Mouse (Mus musculus): Measurements from ENCODE around the gene Mrps2. TPM values are rescaled to one million over a fixed set of nuclear protein-coding genes. Genes with fewer than 3 reads are reported as not detected.
A peak's percentile ranks its signal among the peaks of the same experiment; 100 is the strongest.
"Not testable (repeated sequence)": the region's sequence is repeated elsewhere in the genome, so short reads cannot be mapped to it uniquely, and the experiment has no call there.

Gene Mrps2
- polyA plus RNA-seq, 1 experiment: 32.4 TPM

DNA sequence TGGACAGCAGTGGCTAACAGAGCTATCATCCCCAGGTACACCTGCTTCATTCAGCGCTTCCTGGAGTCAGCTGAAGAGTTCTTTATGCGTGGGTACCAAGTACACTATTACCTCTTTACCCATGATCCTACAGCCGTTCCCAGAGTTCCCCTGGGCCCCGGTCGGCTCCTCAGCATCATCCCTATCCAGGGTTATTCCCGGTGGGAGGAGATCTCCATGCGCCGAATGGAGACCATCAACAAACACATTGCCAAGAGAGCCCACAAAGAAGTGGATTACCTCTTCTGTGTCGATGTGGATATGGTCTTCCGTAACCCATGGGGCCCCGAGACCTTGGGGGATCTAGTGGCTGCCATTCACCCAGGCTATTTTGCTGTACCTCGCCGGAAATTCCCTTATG lies 36.8 kb downstream of the Mrps2 start:
- no peak overlapping the region for H3K4me2 ChIP-seq (ENCODE audit: low read depth)
- no peaks in the 10 kb centered on the region for H3K36me3 ChIP-seq (ENCODE audit: control insufficient read depth, insufficient read depth)
- no peaks in the 10 kb centered on the region for H3K79me2 ChIP-seq (ENCODE audit: control insufficient read depth, insufficient read depth)
- no peak overlapping the region for H3ac ChIP-seq (ENCODE audit: control insufficient read depth, insufficient read length)
- no peak for TF ChIP-seq POLR2AphosphoS2 (IDR thresholded peaks at IDR 0.05; ENCODE audit: insufficient read length, low read depth)
- no peak for TF ChIP-seq POLR2A (IDR thresholded peaks at IDR 0.05; ENCODE audit: insufficient read length, low read depth)
- TF ChIP-seq USF1 (IDR thresholded peaks at IDR 0.05; ENCODE audit: low read depth): no peak
- no peak for TF ChIP-seq TCF12 (IDR thresholded peaks at IDR 0.05; ENCODE audit: insufficient read depth, poor library complexity, severe bottlenecking)
- TF ChIP-seq CEBPB (IDR thresholded peaks at IDR 0.05; ENCODE audit: insufficient read depth, poor library complexity, severe bottlenecking): no peak
- TF ChIP-seq MYOG (IDR thresholded peaks at IDR 0.05; ENCODE audit: control insufficient read depth in 1 of 3, insufficient read depth in 1 of 3, insufficient read length in 2 of 3, low read depth in 2 of 3): no peak
- no peak for TF ChIP-seq MYOD1 (IDR thresholded peaks at IDR 0.05; ENCODE audit: control insufficient read depth in 1 of 3, insufficient read length in 2 of 3, low read depth in 2 of 3)
- no peak for TF ChIP-seq SRF (IDR thresholded peaks at IDR 0.05; ENCODE audit: control insufficient read depth, insufficient read length, low read depth)
- no peak for TF ChIP-seq E2F4 (IDR thresholded peaks at IDR 0.05; ENCODE audit: insufficient read depth)
- no peak for TF ChIP-seq TCF3 (IDR thresholded peaks at IDR 0.05; ENCODE audit: insufficient read length, low read depth)
- TF ChIP-seq REST (IDR thresholded peaks at IDR 0.05; ENCODE audit: insufficient read depth, insufficient read length): no peak
- no peak for TF ChIP-seq MAX (IDR thresholded peaks at IDR 0.05; ENCODE audit: low read depth)
- H3K27me3 ChIP-seq (ENCODE audit: control insufficient read depth, insufficient read depth, insufficient read length): peaks cover 8% of the 10 kb centered on the region
- H3K4me3 ChIP-seq: no peak overlapping the region

DNA sequence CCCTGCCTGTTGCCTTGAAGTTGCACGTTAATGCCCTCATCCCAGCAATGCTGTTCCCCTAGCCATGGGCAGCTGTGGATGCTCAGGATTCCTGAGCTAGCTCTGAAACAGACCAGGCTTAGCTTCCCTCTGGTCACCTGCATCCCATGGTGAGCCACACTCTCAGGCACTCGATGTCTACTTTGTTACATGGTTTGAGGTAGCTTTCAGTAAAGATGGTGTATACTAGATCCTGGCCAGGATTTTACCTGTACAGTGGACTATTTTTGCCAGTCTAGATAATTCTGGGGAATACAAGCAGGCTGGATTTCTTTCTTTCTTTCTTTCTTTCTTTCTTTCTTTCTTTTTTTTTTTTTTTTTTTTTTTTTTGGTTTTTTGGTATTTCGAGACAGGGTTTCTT lies 37.9 kb downstream of the Mrps2 start, which contains the start of gene Gm10134:
TSS of gene Gm10134 (plus strand) at position 301 of the 400 bp plus-strand sequence.
- peaks cover 12% of the 10 kb centered on the region for H3K27me3 ChIP-seq (ENCODE audit: control insufficient read depth, insufficient read depth, insufficient read length)
- no peak within 1 kb of the TSS for H3K4me2 ChIP-seq (ENCODE audit: low read depth)
- H3K4me3 ChIP-seq: no peak within 1 kb of the TSS
- H3K79me2 ChIP-seq (ENCODE audit: control insufficient read depth, insufficient read depth): no peaks in the 10 kb centered on the region
- no peak within 1 kb of the TSS for H3ac ChIP-seq (ENCODE audit: control insufficient read depth, insufficient read length)
- H3K36me3 ChIP-seq (ENCODE audit: control insufficient read depth, insufficient read depth): no peaks in the 10 kb centered on the region
- TF ChIP-seq USF1 (IDR thresholded peaks at IDR 0.05; ENCODE audit: low read depth) (no peak), MYOD1 (IDR thresholded peaks at IDR 0.05; ENCODE audit: control insufficient read depth in 1 of 3, insufficient read length in 2 of 3, low read depth in 2 of 3) (no peak), MAX (IDR thresholded peaks at IDR 0.05; ENCODE audit: low read depth) (no peak), SRF (IDR thresholded peaks at IDR 0.05; ENCODE audit: control insufficient read depth, insufficient read length, low read depth) (no peak), POLR2A (IDR thresholded peaks at IDR 0.05; ENCODE audit: insufficient read length, low read depth) (no peak), TCF12 (IDR thresholded peaks at IDR 0.05; ENCODE audit: insufficient read depth, poor library complexity, severe bottlenecking) (no peak), POLR2AphosphoS2 (IDR thresholded peaks at IDR 0.05; ENCODE audit: insufficient read length, low read depth) (no peak)

DNA sequence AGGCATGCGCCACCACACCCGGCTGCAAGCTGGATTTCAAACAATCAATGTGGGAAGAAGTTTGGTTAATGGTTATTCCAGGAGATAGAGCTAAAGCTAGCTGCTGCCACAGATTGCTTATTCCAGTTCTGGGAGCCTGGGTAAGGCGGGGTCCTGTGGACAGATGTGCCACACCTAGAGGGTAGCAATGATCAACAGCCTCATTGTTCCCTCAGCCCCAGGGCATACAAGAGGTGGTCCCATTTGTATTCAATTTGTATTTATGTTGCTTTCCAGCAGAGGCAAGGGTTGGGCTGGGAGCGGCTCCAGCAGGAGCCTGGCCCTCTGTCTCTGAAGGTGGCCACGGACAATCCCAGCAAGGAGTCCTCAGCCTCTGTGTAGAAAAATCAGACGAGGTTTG lies 38.4 kb downstream of the Mrps2 start:
- no peaks in the 10 kb centered on the region for H3K79me2 ChIP-seq (ENCODE audit: control insufficient read depth, insufficient read depth)
- H3K4me3 ChIP-seq: no peak overlapping the region
- H3K4me2 ChIP-seq (ENCODE audit: low read depth): no peak overlapping the region
- H3K36me3 ChIP-seq (ENCODE audit: control insufficient read depth, insufficient read depth): no peaks in the 10 kb centered on the region
- no peak overlapping the region for H3ac ChIP-seq (ENCODE audit: control insufficient read depth, insufficient read length)
- no peak for TF ChIP-seq CEBPB (IDR thresholded peaks at IDR 0.05; ENCODE audit: insufficient read depth, poor library complexity, severe bottlenecking)
- no peak for TF ChIP-seq TCF12 (IDR thresholded peaks at IDR 0.05; ENCODE audit: insufficient read depth, poor library complexity, severe bottlenecking)
- no peak for TF ChIP-seq MYOD1 (IDR thresholded peaks at IDR 0.05; ENCODE audit: control insufficient read depth in 1 of 3, insufficient read length in 2 of 3, low read depth in 2 of 3)
- TF ChIP-seq REST (IDR thresholded peaks at IDR 0.05; ENCODE audit: insufficient read depth, insufficient read length): no peak
- TF ChIP-seq SRF (IDR thresholded peaks at IDR 0.05; ENCODE audit: control insufficient read depth, insufficient read length, low read depth): no peak
- TF ChIP-seq TCF3 (IDR thresholded peaks at IDR 0.05; ENCODE audit: insufficient read length, low read depth): no peak
- TF ChIP-seq E2F4 (IDR thresholded peaks at IDR 0.05; ENCODE audit: insufficient read depth): no peak
- no peak for TF ChIP-seq USF1 (IDR thresholded peaks at IDR 0.05; ENCODE audit: low read depth)
- TF ChIP-seq MAX (IDR thresholded peaks at IDR 0.05; ENCODE audit: low read depth): no peak
- TF ChIP-seq POLR2AphosphoS2 (IDR thresholded peaks at IDR 0.05; ENCODE audit: insufficient read length, low read depth): no peak
- no peak for TF ChIP-seq MYOG (IDR thresholded peaks at IDR 0.05; ENCODE audit: control insufficient read depth in 1 of 3, insufficient read depth in 1 of 3, insufficient read length in 2 of 3, low read depth in 2 of 3)
- TF ChIP-seq POLR2A (IDR thresholded peaks at IDR 0.05; ENCODE audit: insufficient read length, low read depth): no peak
- H3K27me3 ChIP-seq (ENCODE audit: control insufficient read depth, insufficient read depth, insufficient read length): peaks cover 16% of the 10 kb centered on the region

DNA sequence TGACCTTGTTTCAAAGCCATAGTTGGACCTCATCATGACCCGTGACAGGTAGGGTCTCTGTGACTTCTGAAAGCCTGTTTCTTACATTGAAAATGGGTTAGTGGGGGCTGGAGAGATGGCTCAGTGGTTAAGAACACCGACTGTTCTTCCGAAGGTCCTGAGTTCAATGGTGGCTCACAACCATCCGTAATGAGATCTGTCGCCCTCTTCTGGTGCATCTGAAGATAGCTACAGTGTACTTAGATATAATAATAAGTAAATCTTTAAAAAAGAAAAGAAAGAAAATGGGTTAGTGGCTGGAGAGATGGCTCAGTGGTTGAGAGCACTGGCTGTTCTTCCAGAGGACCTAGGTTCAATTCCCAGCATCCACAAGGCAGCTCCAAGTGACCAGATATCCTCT lies 43.7 kb downstream of the Mrps2 start:
- peaks cover 22% of the 10 kb centered on the region for H3K27me3 ChIP-seq (ENCODE audit: control insufficient read depth, insufficient read depth, insufficient read length)
- H3K79me2 ChIP-seq (ENCODE audit: control insufficient read depth, insufficient read depth); H3K36me3 ChIP-seq (ENCODE audit: control insufficient read depth, insufficient read depth); H3ac ChIP-seq (ENCODE audit: control insufficient read depth, insufficient read length); H3K4me3 ChIP-seq; H3K4me2 ChIP-seq (ENCODE audit: low read depth): not testable (repeated sequence)

DNA sequence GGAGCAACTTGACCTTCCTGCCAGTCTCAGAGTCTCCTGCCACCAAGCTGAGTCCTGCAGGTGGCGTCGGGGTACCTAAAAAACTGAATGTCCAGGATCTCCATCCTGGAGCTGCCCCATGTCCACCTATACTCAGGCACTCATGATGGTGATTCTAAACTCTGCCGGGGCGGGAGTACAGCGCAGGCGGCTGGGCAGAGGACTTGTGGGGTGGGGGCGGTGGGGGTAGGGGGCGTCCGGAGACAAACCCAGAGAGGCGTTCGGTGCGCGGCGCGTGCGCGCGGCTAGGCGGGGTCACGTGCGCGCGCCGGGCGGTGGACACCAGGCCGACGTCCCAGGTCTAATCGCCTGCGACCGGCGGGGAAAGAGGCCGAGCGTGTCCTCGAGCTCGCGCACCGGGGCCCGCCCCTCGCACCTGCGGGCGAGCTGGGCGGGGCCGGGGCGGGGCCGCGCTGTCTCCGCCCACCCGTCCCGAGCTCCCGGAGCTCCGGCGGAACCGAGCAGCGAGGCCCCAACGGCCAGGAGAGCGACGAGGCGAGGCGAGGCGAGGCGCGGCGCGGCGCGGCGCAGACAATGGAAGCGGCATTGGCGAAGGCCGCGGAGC lies 45.0 kb downstream of the Mrps2 start, which contains the start of gene Ralgds:
TSS of gene Ralgds (plus strand) at position 328 of the 604 bp plus-strand sequence.
- H3K36me3 ChIP-seq (ENCODE audit: control insufficient read depth, insufficient read depth): no peaks in the 10 kb centered on the region
- H3K27me3 ChIP-seq (ENCODE audit: control insufficient read depth, insufficient read depth, insufficient read length): peaks cover 14% of the 10 kb centered on the region
- TF ChIP-seq MAX (IDR thresholded peaks at IDR 0.05; ENCODE audit: low read depth) (no peak), POLR2A (IDR thresholded peaks at IDR 0.05; ENCODE audit: insufficient read length, low read depth) (peak; percentile 42)
- peak within 1 kb of the TSS; percentile 95 for H3K4me2 ChIP-seq (ENCODE audit: low read depth)
- H3K4me3 ChIP-seq: peak within 1 kb of the TSS; percentile 21
- H3ac ChIP-seq (ENCODE audit: control insufficient read depth, insufficient read length): peak within 1 kb of the TSS; percentile 23
- H3K79me2 ChIP-seq (ENCODE audit: control insufficient read depth, insufficient read depth): no peaks in the 10 kb centered on the region

All from myocyte (in vitro differentiated cells).